Mouse (Mus musculus) ovary, postnatal 10 days (tissue): Measurements from ENCODE around the gene Hsf2bp.

Source experiments
- DNase-seq: peaks from one replicate; pipeline ENCODE4 v3.0.0; 2022; ENCODE audit warnings: low spot score

Hsf2bp gene

GRCm38 (mm10) chr17:32031684-32032083 is 4.5 kb downstream of the Hsf2bp start:
- no peak for DNase-seq

DNA sequence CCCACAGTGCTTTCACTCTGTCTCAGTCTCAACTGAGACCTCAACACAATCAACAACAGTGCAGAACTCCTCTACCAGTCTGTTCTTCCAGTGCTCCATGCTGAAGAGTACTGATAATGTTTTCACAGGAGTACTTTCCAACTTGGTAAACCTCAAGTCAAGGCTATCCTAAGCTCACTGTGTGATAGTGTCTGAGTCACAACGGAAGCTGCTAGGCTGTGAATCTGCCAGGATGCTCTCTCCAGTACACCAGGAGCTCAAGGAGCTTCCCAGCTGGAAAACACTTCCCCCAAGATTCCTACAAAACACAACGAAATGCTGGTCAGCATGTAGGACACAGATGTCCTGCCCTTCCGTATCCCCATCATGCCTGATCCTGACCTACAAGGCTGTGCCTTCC is 7.8 kb downstream of the Hsf2bp start:
- no peak for DNase-seq

DNA sequence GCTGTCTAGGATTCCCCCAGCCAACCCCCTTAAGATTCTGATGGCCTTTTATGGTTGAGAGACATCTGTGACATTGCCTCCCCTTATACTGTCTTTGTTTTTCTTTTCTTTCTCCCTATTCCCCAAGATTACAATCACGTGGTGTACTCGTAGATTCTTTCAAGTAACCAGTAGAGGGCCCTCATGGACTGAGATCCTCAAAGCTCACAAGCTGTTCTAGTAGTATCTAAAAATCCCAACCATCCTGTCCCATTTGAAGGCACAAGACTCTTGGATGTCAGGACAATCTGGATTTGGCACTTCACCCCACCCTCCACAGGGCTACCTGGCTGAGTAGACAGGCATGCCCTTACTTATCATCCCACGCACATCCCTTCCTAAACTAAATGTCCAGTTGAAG is 8.5 kb downstream of the Hsf2bp start:
- DNase-seq = no peak

- peak; percentile 18 for DNase-seq
Measured at GRCm38 (mm10) chr17:32025386-32025785, 10.8 kb downstream of the Hsf2bp start.

DNA sequence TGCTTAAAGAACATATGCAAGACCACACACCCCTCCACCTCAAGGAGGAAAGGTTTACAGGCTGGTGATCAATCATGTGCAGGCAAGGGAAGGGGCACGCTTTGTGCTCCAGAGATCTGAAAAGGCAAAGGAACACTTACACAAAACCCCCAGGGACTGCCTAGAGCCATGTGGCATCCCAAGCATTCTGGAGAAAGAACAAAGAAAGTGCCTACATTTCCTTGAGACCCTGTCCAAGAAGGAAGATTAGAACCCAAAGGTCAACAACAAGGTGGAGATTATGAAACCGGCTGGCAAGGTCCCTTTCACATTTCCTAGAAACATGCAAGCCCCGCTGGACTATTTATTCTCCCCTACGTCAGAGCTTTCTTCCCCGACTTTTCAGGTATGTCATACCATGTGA is 11.5 kb downstream of the Hsf2bp start:
- no peak for DNase-seq

GRCm38 (mm10) chr17:32023088-32023487 is 13.1 kb downstream of the Hsf2bp start:
- no peak for DNase-seq

DNA sequence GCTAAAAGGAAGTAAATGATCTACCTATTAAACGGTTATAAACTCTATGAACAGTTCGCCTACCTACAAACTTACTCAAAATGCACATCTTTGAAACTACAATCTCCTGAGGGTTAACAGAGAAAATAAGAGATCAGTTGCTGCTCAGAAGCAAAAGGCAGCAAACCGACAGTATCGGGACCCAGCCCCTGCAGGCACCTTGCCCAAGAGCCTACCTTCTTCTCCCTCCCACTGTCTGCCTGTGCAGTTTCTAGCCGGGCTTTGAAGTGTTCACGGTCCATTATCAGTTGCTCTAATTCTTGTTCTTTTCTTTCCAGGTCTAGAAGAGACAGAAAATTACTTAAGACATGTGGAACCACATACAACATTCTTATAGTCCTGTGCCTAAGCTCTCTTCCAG is 13.6 kb downstream of the Hsf2bp start:
- DNase-seq = no peak

DNA sequence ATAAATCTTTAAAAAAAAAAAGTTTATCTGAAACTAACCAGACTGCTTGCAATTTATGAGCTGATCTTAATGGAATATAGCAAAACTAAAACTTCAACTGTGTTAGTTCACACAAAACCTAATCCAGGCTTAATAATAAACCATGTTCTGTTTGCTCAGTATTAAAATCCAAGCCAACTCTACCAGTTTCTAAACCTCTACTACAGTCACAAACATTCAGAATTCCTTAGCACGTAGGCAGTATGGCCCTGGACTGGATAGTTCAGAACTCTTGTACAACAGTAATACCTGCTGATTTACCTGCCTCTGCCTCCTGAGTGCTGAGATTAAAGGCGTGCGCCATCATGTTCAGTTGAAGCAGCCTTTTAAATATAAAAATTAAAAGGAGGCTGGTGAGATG is 14.2 kb downstream of the Hsf2bp start:
- no peak for DNase-seq

- no peak for DNase-seq
Measured at GRCm38 (mm10) chr17:32018127-32018894, 17.8 kb downstream of the Hsf2bp start.

GRCm38 (mm10) chr17:32016481-32016880 is 19.7 kb downstream of the Hsf2bp start:
- DNase-seq = no peak

DNA sequence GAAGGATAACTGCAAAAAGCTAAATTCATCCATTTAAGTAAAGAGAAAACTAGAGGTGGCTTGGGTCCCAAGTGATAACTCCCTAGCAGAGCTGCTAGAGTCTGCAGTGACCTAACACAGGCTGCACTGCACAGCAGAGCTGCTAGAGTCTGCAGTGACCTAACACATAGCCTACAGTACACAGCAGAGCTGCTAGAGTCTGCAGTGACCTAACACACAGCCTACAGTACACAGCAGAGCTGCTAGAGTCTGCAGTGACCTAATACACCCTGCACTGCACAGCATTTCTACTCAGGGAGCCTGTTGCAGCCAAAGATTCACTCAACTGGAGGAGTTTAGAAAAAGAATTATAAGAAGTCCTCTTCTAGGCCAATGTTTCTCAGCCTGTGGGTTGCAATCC is 22.5 kb downstream of the Hsf2bp start:
- no peak for DNase-seq

GRCm38 (mm10) chr17:32012254-32012653 is 23.9 kb downstream of the Hsf2bp start:
- no peak for DNase-seq

DNA sequence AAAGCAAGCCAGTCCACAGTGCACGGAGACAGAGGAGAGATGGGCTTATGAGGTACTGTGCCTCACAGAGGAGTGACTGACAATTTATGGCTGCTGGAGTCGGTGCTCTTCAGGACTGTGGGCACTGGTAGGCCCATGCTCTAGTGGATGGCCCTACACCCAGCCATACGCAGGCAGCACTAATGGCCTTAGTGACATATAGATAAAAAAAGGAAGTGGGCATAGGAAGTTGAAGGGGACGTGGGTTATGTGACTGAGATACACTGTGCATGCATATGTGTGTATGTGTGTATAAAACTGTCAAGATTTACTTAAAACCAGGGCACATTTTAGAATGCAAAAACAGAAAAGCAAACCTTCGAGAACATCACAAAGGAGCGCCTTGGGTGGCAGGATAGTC is 24.5 kb downstream of the Hsf2bp start:
- DNase-seq = no peak

GRCm38 (mm10) chr17:32006800-32007199 is 29.3 kb downstream of the Hsf2bp start:
- no peak for DNase-seq

- DNase-seq = no peak
Measured at GRCm38 (mm10) chr17:32003251-32003650, 32.9 kb downstream of the Hsf2bp start.

DNA sequence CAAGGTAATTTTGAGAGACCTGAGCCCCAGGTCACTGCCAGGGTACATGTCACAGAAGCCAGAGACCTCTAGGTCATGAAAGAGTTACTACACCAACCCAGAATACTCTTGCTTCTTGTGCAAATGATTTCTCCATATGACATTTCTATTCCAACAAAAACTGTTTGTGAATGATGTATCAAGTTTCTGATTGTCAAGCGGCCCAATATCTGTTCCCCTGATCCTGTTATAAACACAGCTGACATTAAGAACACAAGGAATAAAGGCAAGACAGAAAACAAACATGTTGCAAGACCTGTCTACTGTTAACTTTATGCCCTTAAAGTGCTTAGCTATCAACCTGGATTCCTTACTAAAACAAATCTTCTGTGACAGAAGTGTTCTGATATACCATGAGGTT is 37.8 kb downstream of the Hsf2bp start:
- no peak for DNase-seq

DNA sequence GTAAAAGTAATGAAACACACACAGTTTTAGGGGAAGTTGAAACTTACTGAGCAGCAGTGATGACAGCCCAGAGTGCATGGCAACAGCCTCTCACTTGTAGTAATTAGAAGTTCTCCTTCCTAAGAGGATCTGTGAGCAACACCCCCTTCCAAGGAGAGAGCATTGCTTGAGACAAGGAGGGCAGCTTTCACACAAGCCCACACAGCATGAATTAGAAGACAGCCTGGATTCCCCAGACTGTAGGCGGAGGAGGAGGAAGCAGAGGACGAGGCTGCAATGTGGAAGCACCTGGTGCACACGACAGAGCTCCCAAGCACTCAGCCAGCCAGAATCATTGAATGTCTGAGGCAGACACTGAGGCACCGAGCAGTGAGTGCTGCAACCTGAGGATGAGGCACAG is 39.8 kb downstream of the Hsf2bp start:
- no peak for DNase-seq

- DNase-seq = no peak
Measured at GRCm38 (mm10) chr17:31995784-31996183, 40.4 kb downstream of the Hsf2bp start.

- no peak for DNase-seq
Measured at GRCm38 (mm10) chr17:31994132-31994531, 42.0 kb downstream of the Hsf2bp start.

- DNase-seq = no peak
Measured at GRCm38 (mm10) chr17:31993354-31993753, 42.8 kb downstream of the Hsf2bp start.

DNA sequence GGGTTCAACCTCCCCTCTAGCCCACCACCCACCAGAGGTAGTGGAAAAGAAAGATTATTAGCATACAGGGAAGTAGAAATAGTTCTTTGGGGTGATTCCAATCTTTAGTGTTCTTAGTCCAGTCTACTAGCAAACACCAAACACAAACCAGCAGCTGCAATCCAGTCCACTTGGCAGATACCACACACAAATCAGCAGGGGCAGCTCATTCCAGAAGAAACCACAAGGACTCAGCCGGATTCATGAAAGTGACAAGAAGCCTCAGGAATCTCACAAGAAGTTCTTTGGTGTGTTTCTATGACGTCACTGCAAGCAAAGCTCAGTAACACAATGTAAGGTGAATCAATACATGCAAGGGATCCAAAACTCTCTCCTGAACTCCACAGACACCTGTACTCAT is 44.1 kb downstream of the Hsf2bp start:
- no peak for DNase-seq

DNA sequence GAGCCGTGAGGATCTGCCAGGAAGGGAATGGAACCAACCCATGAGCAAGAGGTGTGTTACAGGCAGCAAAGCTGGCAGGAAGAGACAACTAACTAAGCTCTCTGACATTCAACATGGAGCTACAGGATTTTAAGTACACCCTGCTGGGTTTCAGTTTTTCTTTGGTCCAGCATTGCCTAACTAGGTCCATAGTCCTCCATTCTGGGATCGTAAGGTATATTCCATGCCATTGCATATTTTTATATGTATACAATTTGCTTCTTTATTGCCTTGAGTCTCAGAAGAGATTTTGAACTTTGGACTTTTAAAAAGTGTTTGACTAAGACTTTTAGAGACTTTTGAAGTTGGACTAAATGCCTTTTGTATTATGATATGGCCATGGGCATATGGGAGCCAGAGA is 47.1 kb downstream of the Hsf2bp start:
- DNase-seq = no peak

GRCm38 (mm10) chr17:31986915-31987314 is 49.2 kb downstream of the Hsf2bp start:
- no peak for DNase-seq

DNA sequence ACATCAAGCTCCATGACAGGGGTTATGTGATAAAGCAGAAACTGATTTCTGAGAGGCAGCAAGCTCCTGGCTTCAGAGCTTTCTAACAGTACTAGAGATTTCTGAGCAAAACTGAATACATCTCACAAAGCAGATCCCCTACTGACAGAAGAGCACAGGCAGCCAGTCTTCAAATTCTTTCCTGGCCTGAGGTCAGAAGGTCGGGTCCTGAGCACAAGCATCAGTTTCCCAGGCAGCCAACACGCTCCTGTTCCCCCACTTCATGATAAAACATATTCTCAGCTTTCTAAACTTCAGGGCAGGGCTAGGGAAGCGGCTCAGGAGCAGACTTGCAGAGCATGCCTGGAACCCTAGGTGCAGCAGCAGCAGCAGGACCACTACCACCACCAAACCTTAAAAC is 52.7 kb downstream of the Hsf2bp start:
- no peak for DNase-seq
